Mouse (Mus musculus) spleen, adult 18-20 months (tissue): ENCODE results near the gene Spin2c.

Experiments
- DNase-seq, 2 experiments: peaks; one replicate each; pipeline ENCODE4 v3.0.0; 2022; ENCODE audit warnings: mixed read lengths in 2 of 2

Spin2c gene

GRCm38 (mm10) chrX:153831951-153832561 is at the start of gene Spin2c:
Spin2c (plus strand) TSS chrX:153832225.
- peak; percentile 11 to 19 for DNase-seq

GRCm38 (mm10) chrX:153832606-153833005 is 581 bp downstream of the Spin2c start:
- no peak for DNase-seq
